ENCODE assay signal across 22 mouse cellular contexts in the genomic region with DNA sequence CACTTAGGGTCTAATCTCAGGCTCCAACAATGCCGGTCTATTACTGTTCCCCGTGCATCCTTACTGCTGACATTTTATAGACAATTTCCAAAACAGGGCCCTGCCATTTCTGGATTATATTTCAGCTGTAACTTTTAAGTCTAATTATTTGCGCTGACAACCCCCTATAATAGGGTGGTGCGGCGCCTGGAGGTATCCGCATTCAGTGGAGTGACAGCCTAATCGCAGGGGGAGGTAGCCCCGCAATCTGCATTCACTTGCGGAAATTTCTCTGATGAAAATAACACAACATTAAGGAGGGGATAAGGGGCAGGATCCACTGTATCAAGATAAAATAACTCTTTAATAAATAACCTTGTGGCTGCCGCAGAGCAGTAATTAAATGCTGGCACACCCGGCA. TPM values are rescaled to one million over a fixed set of nuclear protein-coding genes. Genes with fewer than 3 reads are reported as not detected.
DNase-seq lines count a peak whose midpoint lies in the region; ATAC-seq and TF ChIP-seq lines count a peak whose summit lies in the region.
"Had no signal": no experiment of that assay in that cellular context is flagged by ENCODE, and none has a peak within 500 bp of the region (broad histone marks: within the 10 kb centered on the region; RNA-seq: fewer than 3 reads in every experiment).

No protein-coding gene starts in this region.

- H3K9me3 ChIP-seq in hindbrain, embryonic 12.5 days (replicated peaks): no peaks in the 10 kb centered on the region
- no peaks in the 10 kb centered on the region for H3K9me3 ChIP-seq in hindbrain, postnatal 0 days (ENCODE audit: low read length)
- H3K9me3 ChIP-seq in midbrain, embryonic 14.5 days (ENCODE audit: control insufficient read depth, low read length): no peaks in the 10 kb centered on the region
- no peaks in the 10 kb centered on the region for H3K9me3 ChIP-seq in midbrain, embryonic 10.5 days (replicated peaks)
- no peaks in the 10 kb centered on the region for H3K9me3 ChIP-seq in forebrain, embryonic 14.5 days (replicated peaks; ENCODE audit: control insufficient read depth, low read length)
- H3K9me3 ChIP-seq in limb, embryonic 15.5 days: no peaks in the 10 kb centered on the region
- H3K9me3 ChIP-seq in intestine, embryonic 16.5 days (ENCODE audit: control insufficient read depth, low read length): no peaks in the 10 kb centered on the region
- H3K9me3 ChIP-seq: heart, embryonic 15.5 days; liver, embryonic 12.5 days; megakaryocyte, embryonic 14.5 days had no signal

- WGBS in hindbrain, embryonic 12.5 days: 84% methylated on average over 11 of the region's 11 CpGs
- 70% methylated on average over 11 of the region's 11 CpGs for WGBS in hindbrain, postnatal 0 days
- 75% methylated on average over 11 of the region's 11 CpGs for WGBS in midbrain, embryonic 14.5 days
- 93% methylated on average over 11 of the region's 11 CpGs for WGBS in midbrain, embryonic 10.5 days
- 62% methylated on average over 11 of the region's 11 CpGs for WGBS in forebrain, embryonic 14.5 days
- WGBS in limb, embryonic 15.5 days: 54% methylated on average over 11 of the region's 11 CpGs
- 83% methylated on average over 11 of the region's 11 CpGs for WGBS in intestine, embryonic 16.5 days

- H3K27me3 ChIP-seq in hindbrain, embryonic 12.5 days: no peaks in the 10 kb centered on the region
- H3K27me3 ChIP-seq in hindbrain, postnatal 0 days (ENCODE audit: insufficient read depth, low read length): no peaks in the 10 kb centered on the region
- no peaks in the 10 kb centered on the region for H3K27me3 ChIP-seq in midbrain, embryonic 14.5 days (ENCODE audit: control insufficient read depth, insufficient read depth, low read length)
- H3K27me3 ChIP-seq in midbrain, embryonic 10.5 days (ENCODE audit: low read depth, poor library complexity, severe bottlenecking): no peaks in the 10 kb centered on the region
- H3K27me3 ChIP-seq in forebrain, embryonic 14.5 days (replicated peaks; ENCODE audit: control insufficient read depth, insufficient read depth, low read length): no peaks in the 10 kb centered on the region
- H3K27me3 ChIP-seq in limb, embryonic 15.5 days: no peaks in the 10 kb centered on the region
- no peaks in the 10 kb centered on the region for H3K27me3 ChIP-seq in intestine, embryonic 16.5 days (replicated peaks; ENCODE audit: control insufficient read depth, insufficient read depth, low read length)
- H3K27me3 ChIP-seq: heart, embryonic 15.5 days; liver, embryonic 12.5 days had no signal

- peak overlapping the region; percentile 50 for H3K27ac ChIP-seq in hindbrain, embryonic 12.5 days
- no peak overlapping the region for H3K27ac ChIP-seq in hindbrain, postnatal 0 days
- peak overlapping the region; percentile 63; the same call in 1 of the 2 replicates for H3K27ac ChIP-seq in midbrain, embryonic 14.5 days (replicated peaks; ENCODE audit: low read depth, low read length)
- H3K27ac ChIP-seq in midbrain, embryonic 10.5 days (replicated peaks): no peak overlapping the region
- H3K27ac ChIP-seq in forebrain, embryonic 14.5 days (ENCODE audit: low read depth, low read length): 0 out of 2 replicates have a peak overlapping the region, but pooled peaks have one; percentile 30
- H3K27ac ChIP-seq in limb, embryonic 15.5 days: 0 out of 2 replicates have a peak overlapping the region, but pooled peaks have one; percentile 19
- no peak overlapping the region for H3K27ac ChIP-seq in intestine, embryonic 16.5 days (ENCODE audit: low read length)
- H3K27ac ChIP-seq: heart, embryonic 15.5 days; liver, embryonic 12.5 days had no signal

- peaks cover 59% of the 10 kb centered on the region for H3K36me3 ChIP-seq in hindbrain, embryonic 12.5 days
- H3K36me3 ChIP-seq in hindbrain, postnatal 0 days (ENCODE audit: insufficient read depth, low read length): peaks cover 38% of the 10 kb centered on the region; the same call in 1 of the 2 replicates
- H3K36me3 ChIP-seq in midbrain, embryonic 14.5 days (ENCODE audit: control insufficient read depth, insufficient read depth, low read length): peaks cover 44% of the 10 kb centered on the region
- H3K36me3 ChIP-seq in midbrain, embryonic 10.5 days: peaks cover 91% of the 10 kb centered on the region
- peaks cover 51% of the 10 kb centered on the region for H3K36me3 ChIP-seq in forebrain, embryonic 14.5 days (ENCODE audit: control insufficient read depth, insufficient read depth, low read length)
- H3K36me3 ChIP-seq in limb, embryonic 15.5 days: peaks cover 67% of the 10 kb centered on the region
- peaks cover 5% of the 10 kb centered on the region; the same call in 1 of the 2 replicates for H3K36me3 ChIP-seq in intestine, embryonic 16.5 days (ENCODE audit: control insufficient read depth, insufficient read depth, low read length)
- H3K36me3 ChIP-seq: heart, embryonic 15.5 days had no signal

- no peak overlapping the region for H3K4me3 ChIP-seq in hindbrain, embryonic 12.5 days
- H3K4me3 ChIP-seq in hindbrain, postnatal 0 days (ENCODE audit: low read length): no peak overlapping the region
- no peak overlapping the region for H3K4me3 ChIP-seq in midbrain, embryonic 14.5 days (replicated peaks; ENCODE audit: low read depth, low read length)
- no peak overlapping the region for H3K4me3 ChIP-seq in midbrain, embryonic 10.5 days
- no peak overlapping the region for H3K4me3 ChIP-seq in forebrain, embryonic 14.5 days (ENCODE audit: low read depth, low read length)
- H3K4me3 ChIP-seq in limb, embryonic 15.5 days: no peak overlapping the region
- H3K4me3 ChIP-seq in intestine, embryonic 16.5 days (ENCODE audit: low read length): no peak overlapping the region
- H3K4me3 ChIP-seq: heart, embryonic 15.5 days; liver, embryonic 12.5 days; megakaryocyte, embryonic 14.5 days had no signal

- DNase-seq in hindbrain, postnatal 0 days (ENCODE audit: low spot score): no peak
- peak; percentile 13 for DNase-seq in midbrain, embryonic 14.5 days
- DNase-seq in midbrain, embryonic 10.5 days (ENCODE audit: low spot score): no peak
- DNase-seq in forebrain, embryonic 14.5 days (ENCODE audit: low spot score): peak; percentile 61
- DNase-seq: adrenal gland, postnatal 36 days; B cell, adult 2 months; cerebellum, adult 2 months; cerebellum, postnatal 36 days; gastrocnemius, postnatal 25 days; heart, postnatal 4 days; left cerebral cortex, postnatal 4 days; lung, adult 2 months; thymus, adult 18-20 months; thymus, postnatal 4 days had no signal

- no peak overlapping the region for H3K4me2 ChIP-seq in hindbrain, embryonic 12.5 days (replicated peaks)
- H3K4me2 ChIP-seq in hindbrain, postnatal 0 days (ENCODE audit: low read depth, low read length): no peak overlapping the region
- H3K4me2 ChIP-seq in midbrain, embryonic 14.5 days (ENCODE audit: low read length): no peak overlapping the region
- no peak overlapping the region for H3K4me2 ChIP-seq in forebrain, embryonic 14.5 days (ENCODE audit: low read length)
- H3K4me2 ChIP-seq in limb, embryonic 15.5 days: no peak overlapping the region
- no peak overlapping the region for H3K4me2 ChIP-seq in intestine, embryonic 16.5 days (ENCODE audit: low read depth, low read length)
- H3K4me2 ChIP-seq: heart, embryonic 15.5 days; liver, embryonic 12.5 days had no signal

- H3K9ac ChIP-seq in hindbrain, embryonic 12.5 days: no peak overlapping the region
- H3K9ac ChIP-seq in hindbrain, postnatal 0 days (replicated peaks; ENCODE audit: low read length): no peak overlapping the region
- H3K9ac ChIP-seq in midbrain, embryonic 14.5 days (replicated peaks; ENCODE audit: low read length): no peak overlapping the region
- no peak overlapping the region for H3K9ac ChIP-seq in forebrain, embryonic 14.5 days (ENCODE audit: low read length)
- H3K9ac ChIP-seq in limb, embryonic 15.5 days: no peak overlapping the region
- H3K9ac ChIP-seq in intestine, embryonic 16.5 days (ENCODE audit: low read depth, low read length): no peak overlapping the region
- H3K9ac ChIP-seq: heart, embryonic 15.5 days; liver, embryonic 12.5 days had no signal

- H3K4me1 ChIP-seq in hindbrain, embryonic 12.5 days: peaks cover 7% of the 10 kb centered on the region; the same call in 1 of the 2 replicates
- H3K4me1 ChIP-seq in hindbrain, postnatal 0 days (ENCODE audit: insufficient read depth, low read length): no peaks in the 10 kb centered on the region
- H3K4me1 ChIP-seq in midbrain, embryonic 14.5 days (ENCODE audit: control insufficient read depth, insufficient read depth, low read length): no peaks in the 10 kb centered on the region
- H3K4me1 ChIP-seq in midbrain, embryonic 10.5 days: peaks cover 7% of the 10 kb centered on the region
- no peaks in the 10 kb centered on the region for H3K4me1 ChIP-seq in forebrain, embryonic 14.5 days (ENCODE audit: control insufficient read depth, insufficient read depth, low read length)
- H3K4me1 ChIP-seq in limb, embryonic 15.5 days: peaks cover 8% of the 10 kb centered on the region; the same call in 1 of the 2 replicates
- H3K4me1 ChIP-seq in intestine, embryonic 16.5 days (ENCODE audit: control insufficient read depth, insufficient read depth, low read length): peaks cover 15% of the 10 kb centered on the region; the same call in 1 of the 2 replicates
- H3K4me1 ChIP-seq: liver, embryonic 12.5 days had no signal

- TF ChIP-seq CTCF in hindbrain, postnatal 0 days (IDR thresholded peaks at IDR 0.05; ENCODE audit: low read depth): no peak

- no peak for ATAC-seq in hindbrain, embryonic 12.5 days (ENCODE audit: low FRiP score)
- ATAC-seq in hindbrain, postnatal 0 days: no peak
- no peak for ATAC-seq in midbrain, embryonic 14.5 days (ENCODE audit: low FRiP score, low TSS enrichment)
- peak; percentile 64 for ATAC-seq in forebrain, embryonic 14.5 days
- no peak for ATAC-seq in limb, embryonic 15.5 days (ENCODE audit: insufficient number of reproducible peaks, low FRiP score, low TSS enrichment, low read depth)
- no peak for ATAC-seq in intestine, embryonic 16.5 days
- no peak for ATAC-seq in monocyte, adult 5-6 weeks (replicated peaks; ENCODE audit: insufficient number of reproducible peaks, low FRiP score, low TSS enrichment, poor library complexity, severe bottlenecking)
- ATAC-seq: intestine, postnatal 0 days; liver, embryonic 12.5 days had no signal

RNA-seq across cellular contexts. Expression of gene Ptprf, which starts 47.9 kb away (rescaled TPM):
- 131 and 137 TPM in 2 replicates for polyA plus RNA-seq in hindbrain, embryonic 12.5 days (2016; fragmentation: Nextera tagmentation; extraction: Ambion mirVana)
- total RNA-seq in hindbrain, postnatal 0 days (2014; rRNA removed): 178 and 196 TPM in 2 replicates
- polyA plus RNA-seq in hindbrain, postnatal 0 days (2015; fragmentation: Nextera tagmentation; extraction: Ambion mirVana): 39.2 and 44.4 TPM in 2 replicates
- polyA plus RNA-seq in midbrain, embryonic 14.5 days (2014; fragmentation: Nextera tagmentation; extraction: Ambion mirVana): 69.5 and 73.4 TPM in 2 replicates
- polyA plus RNA-seq in midbrain, embryonic 10.5 days (2016; fragmentation: Nextera tagmentation; extraction: Ambion mirVana): 94.4 and 103 TPM in 2 replicates
- polyA plus RNA-seq in forebrain, embryonic 14.5 days (2014; fragmentation: Nextera tagmentation; extraction: Ambion mirVana): 42.0 and 50.2 TPM in 2 replicates
- polyA plus RNA-seq in limb, embryonic 15.5 days (2015; fragmentation: Nextera tagmentation; extraction: Ambion mirVana): 66.4 and 82.7 TPM in 2 replicates
- polyA plus RNA-seq in intestine, embryonic 16.5 days (2015; fragmentation: Nextera tagmentation; extraction: Ambion mirVana): 45.8 and 54.8 TPM in 2 replicates
- not detected in 3 replicates for total RNA-seq in monocyte, adult 5-6 weeks (2017)

Comparison
In these comparisons a context has a peak if more than half of its experiments do, and no peak if none do; other contexts are left out.
1. H3K27ac ChIP-seq: peak in hindbrain, embryonic 12.5 days (single experiment), midbrain, embryonic 14.5 days (single experiment), forebrain, embryonic 14.5 days (single experiment) and limb, embryonic 15.5 days (single experiment); none in hindbrain, postnatal 0 days (single experiment), midbrain, embryonic 10.5 days (single experiment) and intestine, embryonic 16.5 days (single experiment).
2. DNase-seq: peak in midbrain, embryonic 14.5 days (single experiment) and forebrain, embryonic 14.5 days (single experiment); none in hindbrain, postnatal 0 days (single experiment) and midbrain, embryonic 10.5 days (single experiment).